Mouse (Mus musculus): ENCODE data around the gene Gsn. TPM values are rescaled to one million over a fixed set of nuclear protein-coding genes. Genes with fewer than 3 reads are reported as not detected.

Gsn gene
- total RNA-seq, 1 experiment from 2014 or later, result 187 TPM

GRCm38 (mm10) chr2:35270531-35270984, 14.4 kb downstream of the Gsn start:
- peak; percentile 73 for ATAC-seq (ENCODE audit: extremely low read depth, insufficient number of reproducible peaks, low FRiP score, poor library complexity, severe bottlenecking)

GRCm38 (mm10) chr2:35271817-35272216, 15.6 kb downstream of the Gsn start:
- ATAC-seq (ENCODE audit: extremely low read depth, insufficient number of reproducible peaks, low FRiP score, poor library complexity, severe bottlenecking), result no peak

- ATAC-seq (ENCODE audit: extremely low read depth, insufficient number of reproducible peaks, low FRiP score, poor library complexity, severe bottlenecking), result no peak
Observed at GRCm38 (mm10) chr2:35272881-35273280, 16.7 kb downstream of the Gsn start.

GRCm38 (mm10) chr2:35273536-35273935, 17.4 kb downstream of the Gsn start:
- no peak for ATAC-seq (ENCODE audit: extremely low read depth, insufficient number of reproducible peaks, low FRiP score, poor library complexity, severe bottlenecking)

GRCm38 (mm10) chr2:35277686-35278085, 21.5 kb downstream of the Gsn start:
- ATAC-seq (ENCODE audit: extremely low read depth, insufficient number of reproducible peaks, low FRiP score, poor library complexity, severe bottlenecking), result no peak

- ATAC-seq (ENCODE audit: extremely low read depth, insufficient number of reproducible peaks, low FRiP score, poor library complexity, severe bottlenecking), result no peak
Observed at GRCm38 (mm10) chr2:35278371-35279210, 22.4 kb downstream of the Gsn start.

- ATAC-seq (ENCODE audit: extremely low read depth, insufficient number of reproducible peaks, low FRiP score, poor library complexity, severe bottlenecking), result no peak
Observed at GRCm38 (mm10) chr2:35280001-35280400, 23.8 kb downstream of the Gsn start.

GRCm38 (mm10) chr2:35282214-35282613, 26.0 kb downstream of the Gsn start:
- ATAC-seq (ENCODE audit: extremely low read depth, insufficient number of reproducible peaks, low FRiP score, poor library complexity, severe bottlenecking), result no peak

GRCm38 (mm10) chr2:35283997-35284396, 27.8 kb downstream of the Gsn start:
- ATAC-seq (ENCODE audit: extremely low read depth, insufficient number of reproducible peaks, low FRiP score, poor library complexity, severe bottlenecking), result no peak

GRCm38 (mm10) chr2:35285209-35285608, 29.0 kb downstream of the Gsn start:
- no peak for ATAC-seq (ENCODE audit: extremely low read depth, insufficient number of reproducible peaks, low FRiP score, poor library complexity, severe bottlenecking)

- ATAC-seq (ENCODE audit: extremely low read depth, insufficient number of reproducible peaks, low FRiP score, poor library complexity, severe bottlenecking), result no peak
Observed at GRCm38 (mm10) chr2:35287017-35287620, 30.9 kb downstream of the Gsn start.

- ATAC-seq (ENCODE audit: extremely low read depth, insufficient number of reproducible peaks, low FRiP score, poor library complexity, severe bottlenecking), result peak; percentile 50; the same call in 1 of the 2 replicates
Observed at GRCm38 (mm10) chr2:35288758-35289635, 32.8 kb downstream of the Gsn start.

- ATAC-seq (ENCODE audit: extremely low read depth, insufficient number of reproducible peaks, low FRiP score, poor library complexity, severe bottlenecking), result 0 out of 2 replicates have a peak, but pooled peaks have one; percentile 33
Observed at GRCm38 (mm10) chr2:35291856-35292255, 35.7 kb downstream of the Gsn start.

GRCm38 (mm10) chr2:35292700-35293099, 36.5 kb downstream of the Gsn start:
- no peak for ATAC-seq (ENCODE audit: extremely low read depth, insufficient number of reproducible peaks, low FRiP score, poor library complexity, severe bottlenecking)

- no peak for ATAC-seq (ENCODE audit: extremely low read depth, insufficient number of reproducible peaks, low FRiP score, poor library complexity, severe bottlenecking)
Observed at GRCm38 (mm10) chr2:35293291-35293690, 37.1 kb downstream of the Gsn start.

GRCm38 (mm10) chr2:35297703-35298332, 41.6 kb downstream of the Gsn start:
- peak; percentile 77 for ATAC-seq (ENCODE audit: extremely low read depth, insufficient number of reproducible peaks, low FRiP score, poor library complexity, severe bottlenecking)

GRCm38 (mm10) chr2:35299437-35299836, 43.3 kb downstream of the Gsn start:
- ATAC-seq (ENCODE audit: extremely low read depth, insufficient number of reproducible peaks, low FRiP score, poor library complexity, severe bottlenecking), result no peak

GRCm38 (mm10) chr2:35302049-35302885, 46.1 kb downstream of the Gsn start:
- ATAC-seq (ENCODE audit: extremely low read depth, insufficient number of reproducible peaks, low FRiP score, poor library complexity, severe bottlenecking), result no peak
